Mouse (Mus musculus): ENCODE results near the gene Krtcap2.

- TF ChIP-seq CTCF (IDR thresholded peaks at IDR 0.05; ENCODE audit: low read depth) = peak; percentile 99
- TF ChIP-seq EP300 (IDR thresholded peaks at IDR 0.05; ENCODE audit: low read depth) = no peak
Observed at GRCm38 (mm10) chr3:89246261-89247100, 715 bp downstream of the Krtcap2 start, which contains the start of gene Trim46.
